Mouse (Mus musculus): ENCODE results near the gene Ssh3. TPM values are rescaled to one million over a fixed set of nuclear protein-coding genes. Genes with fewer than 3 reads are reported as not detected.

The Ssh3 gene
- polyA plus RNA-seq, 1 experiment from 2014 or later = 16.9 TPM

- 63% methylated on average over 7 of the region's 7 CpGs for WGBS
These were observed 34.1 kb upstream of the Ssh3 start for GRCm38 (mm10) chr19:4302936-4303639.

GRCm38 (mm10) chr19:4301735-4302651 lies 33.0 kb upstream of the Ssh3 start:
- H3K27me3 ChIP-seq = no peaks in the 10 kb centered on the region
- no peaks in the 10 kb centered on the region for H3K36me3 ChIP-seq
- peak overlapping the region; percentile 13; the same call in 1 of the 2 replicates for H3K9ac ChIP-seq
- peaks cover 55% of the 10 kb centered on the region for H3K4me1 ChIP-seq
- 0 out of 2 replicates have a peak overlapping the region, but pooled peaks have one; percentile 2 for H3K4me3 ChIP-seq
- H3K27ac ChIP-seq = peak overlapping the region; percentile 66
- peak overlapping the region; percentile 40 for H3K4me2 ChIP-seq
- peak; percentile 20; the same call in 1 of the 2 replicates for ATAC-seq (ENCODE audit: borderline replicate concordance, extremely low read depth, low FRiP score, low TSS enrichment)
- 25% methylated on average over 21 of the region's 21 CpGs for WGBS
- no peaks in the 10 kb centered on the region for H3K9me3 ChIP-seq

More at GRCm38 (mm10) chr19:4302936-4303639, 34.1 kb upstream of the Ssh3 start:
- H3K9me3 ChIP-seq = no peaks in the 10 kb centered on the region
- H3K4me3 ChIP-seq = 0 out of 2 replicates have a peak overlapping the region, but pooled peaks have one; percentile 2
- H3K27me3 ChIP-seq = no peaks in the 10 kb centered on the region
- ATAC-seq (ENCODE audit: borderline replicate concordance, extremely low read depth, low FRiP score, low TSS enrichment) = no peak
- H3K4me1 ChIP-seq = peaks cover 55% of the 10 kb centered on the region
- no peaks in the 10 kb centered on the region for H3K36me3 ChIP-seq
- H3K4me2 ChIP-seq = peak overlapping the region; percentile 40
- H3K9ac ChIP-seq = peak overlapping the region; percentile 8; the same call in 1 of the 2 replicates
- H3K27ac ChIP-seq = peak overlapping the region; percentile 66

GRCm38 (mm10) chr19:4300852-4301734 lies 32.1 kb upstream of the Ssh3 start:
- 65% methylated on average over 11 of the region's 11 CpGs for WGBS
- H3K4me3 ChIP-seq = no peak overlapping the region
- ATAC-seq (ENCODE audit: borderline replicate concordance, extremely low read depth, low FRiP score, low TSS enrichment) = no peak
- no peaks in the 10 kb centered on the region for H3K27me3 ChIP-seq
- H3K36me3 ChIP-seq = no peaks in the 10 kb centered on the region
- peaks cover 57% of the 10 kb centered on the region for H3K4me1 ChIP-seq
- H3K27ac ChIP-seq = 0 out of 2 replicates have a peak overlapping the region, but pooled peaks have one; percentile 66
- H3K4me2 ChIP-seq = 0 out of 2 replicates have a peak overlapping the region, but pooled peaks have one; percentile 40
- H3K9ac ChIP-seq = peak overlapping the region; percentile 13; the same call in 1 of the 2 replicates
- no peaks in the 10 kb centered on the region for H3K9me3 ChIP-seq

- H3K4me1 ChIP-seq = peaks cover 57% of the 10 kb centered on the region
- whole genome bisulfite sequencing = 54% methylated on average over 7 of the region's 7 CpGs
- peak overlapping the region; percentile 41 for H3K27ac ChIP-seq
- H3K9me3 ChIP-seq = no peaks in the 10 kb centered on the region
- no peak overlapping the region for H3K9ac ChIP-seq
- no peak overlapping the region for H3K4me3 ChIP-seq
- H3K27me3 ChIP-seq = no peaks in the 10 kb centered on the region
- no peak overlapping the region for H3K4me2 ChIP-seq
- no peaks in the 10 kb centered on the region for H3K36me3 ChIP-seq
- no peak for ATAC-seq (ENCODE audit: borderline replicate concordance, extremely low read depth, low FRiP score, low TSS enrichment)
These were observed 31.3 kb upstream of the Ssh3 start for GRCm38 (mm10) chr19:4300271-4300704.

- H3K9me3 ChIP-seq = no peaks in the 10 kb centered on the region
- ATAC-seq (ENCODE audit: borderline replicate concordance, extremely low read depth, low FRiP score, low TSS enrichment) = no peak
- H3K4me2 ChIP-seq = no peak overlapping the region
- no peaks in the 10 kb centered on the region for H3K36me3 ChIP-seq
- H3K9ac ChIP-seq = no peak overlapping the region
- peaks cover 54% of the 10 kb centered on the region for H3K4me1 ChIP-seq
- H3K27ac ChIP-seq = peak overlapping the region; percentile 41
- 72% methylated on average over 6 of the region's 6 CpGs for WGBS
- no peaks in the 10 kb centered on the region for H3K27me3 ChIP-seq
- H3K4me3 ChIP-seq = no peak overlapping the region
These were observed 30.7 kb upstream of the Ssh3 start for GRCm38 (mm10) chr19:4299574-4300270.

- H3K4me1 ChIP-seq = peaks cover 48% of the 10 kb centered on the region
- no peak overlapping the region for H3K27ac ChIP-seq
- ATAC-seq (ENCODE audit: borderline replicate concordance, extremely low read depth, low FRiP score, low TSS enrichment) = no peak
- WGBS = 80% methylated on average over 7 of the region's 7 CpGs
- H3K9me3 ChIP-seq = no peaks in the 10 kb centered on the region
- no peaks in the 10 kb centered on the region for H3K36me3 ChIP-seq
- no peak overlapping the region for H3K4me2 ChIP-seq
- H3K4me3 ChIP-seq = no peak overlapping the region
- H3K9ac ChIP-seq = no peak overlapping the region
- no peaks in the 10 kb centered on the region for H3K27me3 ChIP-seq
These were observed 30.1 kb upstream of the Ssh3 start for GRCm38 (mm10) chr19:4299126-4299525.

DNA sequence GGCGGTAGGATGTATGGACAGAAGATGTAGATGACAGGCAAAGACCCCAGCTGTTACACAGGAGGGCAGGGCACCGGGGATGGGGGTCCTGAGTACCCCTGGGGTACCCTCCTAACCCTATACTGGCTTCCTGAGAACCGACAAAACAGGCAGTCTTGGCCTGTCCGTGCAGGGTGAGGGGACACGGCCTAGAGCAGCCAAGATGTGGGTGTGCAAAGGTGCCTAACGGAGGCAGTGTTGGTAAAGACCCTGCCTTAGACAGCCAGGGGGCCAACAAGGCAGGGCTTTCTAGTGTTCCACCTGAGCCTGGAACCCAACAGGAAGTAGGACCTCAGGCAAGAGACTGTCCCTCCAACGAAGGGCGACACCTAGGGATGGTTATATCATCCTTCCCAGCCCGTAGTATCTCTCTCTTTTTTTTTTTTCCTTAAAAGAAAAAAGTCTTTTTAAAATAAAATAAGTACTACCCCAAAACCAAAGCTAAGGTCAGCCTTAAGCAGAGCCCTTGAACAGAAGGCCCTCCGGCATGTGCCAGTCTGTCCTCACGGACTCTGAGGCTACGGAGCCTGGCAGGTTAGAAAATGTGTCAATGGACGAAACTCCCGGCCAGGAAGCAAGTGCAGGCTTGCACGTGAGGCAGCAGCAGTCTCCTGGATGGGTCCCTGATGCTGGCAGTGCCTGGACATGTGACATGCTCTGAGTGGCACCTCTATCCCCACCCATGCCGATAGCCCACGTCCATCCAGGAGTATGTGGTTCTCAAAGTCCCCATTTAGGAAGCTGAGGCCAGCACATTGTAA lies 29.5 kb upstream of the Ssh3 start:
- Histone ChIP-seq H3K4me3 (no peak overlapping the region), H3K9ac (no peak overlapping the region), H3K27me3 (no peaks in the 10 kb centered on the region), H3K9me3 (no peaks in the 10 kb centered on the region), H3K4me1 (peaks cover 42% of the 10 kb centered on the region), H3K36me3 (no peaks in the 10 kb centered on the region), H3K27ac (no peak overlapping the region), H3K4me2 (no peak overlapping the region)
- 81% methylated on average over 17 of the region's 17 CpGs for WGBS
- no peak for ATAC-seq (ENCODE audit: borderline replicate concordance, extremely low read depth, low FRiP score, low TSS enrichment)

DNA sequence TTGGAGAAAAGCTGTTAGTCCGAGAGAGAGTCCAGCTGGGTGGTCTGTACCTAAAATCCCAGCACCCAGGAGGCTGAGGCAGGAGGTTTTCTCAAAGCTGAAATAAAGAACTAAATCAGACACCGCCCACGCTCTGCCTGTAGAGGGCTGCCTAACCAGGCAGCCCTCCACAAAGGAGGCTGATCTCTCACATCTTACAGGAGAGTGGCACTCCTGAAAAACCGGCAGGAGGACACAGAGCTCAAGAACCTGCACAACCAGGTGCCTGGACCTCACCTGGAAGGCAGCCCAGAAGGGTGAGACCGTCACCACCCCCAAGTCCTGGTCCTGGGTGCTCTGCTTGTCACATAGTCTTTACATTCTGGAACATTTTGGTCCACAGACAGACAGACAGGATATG lies 28.9 kb upstream of the Ssh3 start:
- H3K4me3 ChIP-seq = no peak overlapping the region
- WGBS = 78% methylated on average over 5 of the region's 5 CpGs

DNA sequence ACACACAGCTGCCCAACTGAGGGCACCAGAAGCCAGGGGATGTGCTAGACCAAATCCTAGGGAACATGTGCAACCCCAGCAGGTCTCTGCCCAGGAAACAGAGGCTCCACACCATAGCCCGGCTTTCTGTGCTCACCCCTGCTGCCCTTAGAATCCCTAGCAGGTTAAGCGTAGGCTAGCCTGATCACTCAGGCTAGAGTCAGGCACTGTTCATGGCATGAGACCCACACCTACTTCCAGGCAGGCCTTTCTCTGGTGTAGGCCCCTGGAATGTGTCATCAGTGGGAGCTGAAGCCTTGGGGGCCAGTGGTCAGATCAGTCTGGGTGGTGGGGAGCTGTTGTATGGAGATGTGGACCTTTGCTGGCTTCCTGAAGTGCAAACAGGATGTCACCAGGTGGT lies 27.6 kb upstream of the Ssh3 start:
- Histone ChIP-seq H3K27ac (no peak overlapping the region), H3K36me3 (peaks cover 14% of the 10 kb centered on the region), H3K9me3 (no peaks in the 10 kb centered on the region), H3K27me3 (no peaks in the 10 kb centered on the region), H3K4me2 (no peak overlapping the region), H3K4me1 (peaks cover 23% of the 10 kb centered on the region), H3K9ac (no peak overlapping the region), H3K4me3 (no peak overlapping the region)
- WGBS = 79% methylated on average over 2 of the region's 2 CpGs
- no peak for ATAC-seq (ENCODE audit: borderline replicate concordance, extremely low read depth, low FRiP score, low TSS enrichment)

More for the DNA sequence above, 28.9 kb upstream of the Ssh3 start:
- H3K4me2 ChIP-seq = no peak overlapping the region
- no peak overlapping the region for H3K27ac ChIP-seq
- no peaks in the 10 kb centered on the region for H3K27me3 ChIP-seq
- peaks cover 2% of the 10 kb centered on the region; the same call in 1 of the 2 replicates for H3K36me3 ChIP-seq
- no peaks in the 10 kb centered on the region for H3K9me3 ChIP-seq
- no peak overlapping the region for H3K9ac ChIP-seq
- ATAC-seq (ENCODE audit: borderline replicate concordance, extremely low read depth, low FRiP score, low TSS enrichment) = no peak
- H3K4me1 ChIP-seq = peaks cover 35% of the 10 kb centered on the region

- Histone ChIP-seq H3K36me3 (peaks cover 26% of the 10 kb centered on the region), H3K4me1 (peaks cover 11% of the 10 kb centered on the region), H3K4me3 (no peak overlapping the region), H3K27me3 (no peaks in the 10 kb centered on the region), H3K9ac (no peak overlapping the region), H3K4me2 (no peak overlapping the region), H3K27ac (no peak overlapping the region), H3K9me3 (no peaks in the 10 kb centered on the region)
- 85% methylated on average over 4 of the region's 4 CpGs for WGBS
- ATAC-seq (ENCODE audit: borderline replicate concordance, extremely low read depth, low FRiP score, low TSS enrichment) = no peak
These were observed 26.4 kb upstream of the Ssh3 start for GRCm38 (mm10) chr19:4295391-4295790.
